Mouse (Mus musculus) ES-E14 (cell line): ENCODE results near the gene Nkapd1.

ENCODE experiments used
- CHD2 ChIP-seq: IDR thresholded peaks from 2 replicates; pipeline ENCODE4 v1.6.1; 2014; ENCODE audit warnings: mild to moderate bottlenecking, low read depth, low read length, inconsistent platforms
- HCFC1 ChIP-seq: IDR thresholded peaks from 2 replicates; pipeline ENCODE4 v1.6.1; 2012; ENCODE audit warnings: low read length, inconsistent platforms, borderline replicate concordance; ENCODE audit not compliant: insufficient read depth
- MAFK ChIP-seq: IDR thresholded peaks from 2 replicates; pipeline ENCODE4 v1.6.1; 2014; ENCODE audit warnings: mild to moderate bottlenecking, low read depth, low read length, inconsistent platforms; ENCODE audit not compliant: insufficient read depth
- ZC3H11A ChIP-seq: IDR thresholded peaks from 2 replicates; pipeline ENCODE4 v1.6.1; 2012; ENCODE audit warnings: low read depth, mild to moderate bottlenecking, inconsistent platforms, low read length, borderline replicate concordance
- ZNF384 ChIP-seq: IDR thresholded peaks from 2 replicates; pipeline ENCODE4 v1.6.1; 2012; ENCODE audit warnings: low read depth, low read length, inconsistent platforms

DNA sequence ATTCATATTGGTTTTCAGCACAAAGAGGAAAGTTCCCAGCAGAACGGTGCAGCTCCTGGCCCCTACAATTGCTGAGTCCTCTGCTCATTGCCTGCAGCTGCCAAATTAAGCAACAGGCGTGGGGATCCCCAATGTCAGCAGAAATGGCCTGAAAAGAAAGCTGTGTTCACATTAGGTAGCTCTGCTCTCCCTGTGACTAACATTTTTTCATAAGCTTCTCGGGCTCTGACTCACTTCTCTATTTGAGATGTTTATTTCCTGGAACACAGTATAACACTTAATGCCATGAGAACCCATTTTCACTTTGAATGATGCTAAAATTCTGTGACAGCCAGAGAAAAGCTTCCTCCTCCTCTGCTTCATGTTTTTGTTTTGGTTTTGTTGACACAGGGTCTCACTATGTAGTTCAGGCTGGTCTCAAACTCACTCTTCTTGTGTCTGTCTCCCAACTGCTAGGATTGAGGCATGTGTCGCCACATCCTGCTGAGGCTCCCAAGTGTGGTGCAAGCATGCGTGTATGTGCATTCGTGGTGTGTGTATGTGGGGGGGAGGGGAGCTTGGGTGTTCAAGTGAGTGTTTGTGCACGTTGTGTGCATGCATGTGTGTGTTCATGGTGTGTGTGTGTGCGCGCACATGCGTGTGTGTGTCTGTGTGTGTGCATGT is 26.3 kb downstream of the Nkapd1 start:
- TF ChIP-seq HCFC1, result no peak
- TF ChIP-seq MAFK, result no peak
- no peak for TF ChIP-seq ZNF384
- no peak for TF ChIP-seq ZC3H11A
- no peak for TF ChIP-seq CHD2
